9 mouse cellular contexts compared by ENCODE assay signal in the genomic region with DNA sequence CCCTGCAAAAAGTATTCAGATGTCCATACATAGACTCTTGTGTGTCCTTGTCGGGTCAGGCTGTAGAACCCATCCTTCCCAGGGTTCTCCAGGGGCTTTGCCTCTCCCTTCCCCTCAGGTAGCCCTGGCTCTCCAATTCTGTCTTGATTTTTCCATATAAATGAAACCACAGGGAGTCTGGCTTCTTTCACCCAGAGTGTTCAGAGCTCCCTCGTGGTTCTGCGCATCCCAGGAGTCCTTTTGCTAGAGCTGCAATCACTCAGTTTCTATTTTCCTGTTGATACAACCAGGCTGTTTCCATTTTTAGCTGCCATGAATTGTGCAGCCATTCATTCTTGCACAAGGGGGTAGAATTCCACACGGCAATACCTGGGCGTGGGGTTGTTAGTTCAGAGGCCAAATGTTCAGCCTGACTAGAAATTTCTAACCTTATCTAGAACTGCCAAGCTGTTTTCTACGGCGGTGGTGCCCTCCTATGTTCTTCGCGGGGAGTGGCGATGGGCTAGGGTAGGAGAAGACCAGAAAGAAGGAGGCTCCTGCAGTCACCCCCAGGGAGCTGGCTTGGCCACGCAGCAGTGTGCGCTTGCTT. TPM values are rescaled to one million over a fixed set of nuclear protein-coding genes. Genes with fewer than 3 reads are reported as not detected.
DNase-seq lines count a peak whose midpoint lies in the region; ATAC-seq and TF ChIP-seq lines count a peak whose summit lies in the region.
"Had no signal": no experiment of that assay in that cellular context is flagged by ENCODE, and none has a peak within 500 bp of the region (broad histone marks: within the 10 kb centered on the region; RNA-seq: fewer than 3 reads in every experiment).

No protein-coding gene starts in this region.

- peaks cover 47% of the 10 kb centered on the region for H3K4me1 ChIP-seq in heart, embryonic 10.5 days
- H3K4me1 ChIP-seq in midbrain, postnatal 0 days (ENCODE audit: insufficient read depth, low read length), result no peaks in the 10 kb centered on the region
- no peaks in the 10 kb centered on the region for H3K4me1 ChIP-seq in midbrain, embryonic 16.5 days (ENCODE audit: control insufficient read depth, insufficient read depth, low read length)
- H3K4me1 ChIP-seq in stomach, embryonic 14.5 days (ENCODE audit: control insufficient read depth, insufficient read depth, low read length), result peaks cover 7% of the 10 kb centered on the region; the same call in 1 of the 2 replicates

- peak overlapping the region; percentile 82 for H3K27ac ChIP-seq in heart, embryonic 10.5 days
- no peak overlapping the region for H3K27ac ChIP-seq in midbrain, postnatal 0 days (ENCODE audit: low read depth, low read length)
- no peak overlapping the region for H3K27ac ChIP-seq in midbrain, embryonic 16.5 days (ENCODE audit: low read length)
- 0 out of 2 replicates have a peak overlapping the region, but pooled peaks have one; percentile 15 for H3K27ac ChIP-seq in stomach, embryonic 14.5 days (ENCODE audit: low read length)
- H3K27ac ChIP-seq: limb, embryonic 12.5 days had no signal

- H3K9ac ChIP-seq in midbrain, postnatal 0 days (replicated peaks; ENCODE audit: low read length, poor library complexity, severe bottlenecking), result no peak overlapping the region
- no peak overlapping the region for H3K9ac ChIP-seq in midbrain, embryonic 16.5 days (ENCODE audit: low read depth, low read length)
- no peak overlapping the region for H3K9ac ChIP-seq in stomach, embryonic 14.5 days (replicated peaks; ENCODE audit: low read depth, low read length)
- H3K9ac ChIP-seq: limb, embryonic 12.5 days had no signal

- TF ChIP-seq CTCF in midbrain, postnatal 0 days (IDR thresholded peaks at IDR 0.05), result peak; percentile 11; the same call in 1 of the 2 replicates

- no peak for ATAC-seq in midbrain, postnatal 0 days (ENCODE audit: low FRiP score)
- ATAC-seq in midbrain, embryonic 16.5 days, result no peak
- ATAC-seq in inflammation-experienced regulatory T-cells, adult 6 months, result peak; percentile 24
- no peak; the same call in 1 of the 2 replicates for ATAC-seq in stomach, embryonic 14.5 days (ENCODE audit: insufficient number of reproducible peaks, insufficient read depth, low FRiP score, low read depth)

- DNase-seq in heart, embryonic 10.5 days (ENCODE audit: low spot score), result no peak
- no peak for DNase-seq in heart, adult 11 months
- DNase-seq in midbrain, postnatal 0 days (ENCODE audit: low spot score), result no peak
- DNase-seq in kidney, adult 18-20 months, result no peak
- DNase-seq in retina, embryonic 14.5 days (ENCODE audit: low spot score), result no peak

- no peaks in the 10 kb centered on the region for H3K9me3 ChIP-seq in heart, embryonic 10.5 days
- H3K9me3 ChIP-seq in midbrain, postnatal 0 days (ENCODE audit: low read length), result no peaks in the 10 kb centered on the region
- no peaks in the 10 kb centered on the region for H3K9me3 ChIP-seq in midbrain, embryonic 16.5 days (replicated peaks; ENCODE audit: control insufficient read depth, low read length, poor library complexity, severe bottlenecking)
- H3K9me3 ChIP-seq in stomach, embryonic 14.5 days (ENCODE audit: control insufficient read depth, low read depth, low read length), result no peaks in the 10 kb centered on the region
- H3K9me3 ChIP-seq: limb, embryonic 12.5 days had no signal

- H3K4me3 ChIP-seq in heart, embryonic 10.5 days, result no peak overlapping the region
- H3K4me3 ChIP-seq in midbrain, postnatal 0 days (ENCODE audit: low read depth, low read length), result no peak overlapping the region
- H3K4me3 ChIP-seq in midbrain, embryonic 16.5 days (ENCODE audit: low read depth, low read length), result no peak overlapping the region
- H3K4me3 ChIP-seq in stomach, embryonic 14.5 days (ENCODE audit: low read depth, low read length), result no peak overlapping the region
- H3K4me3 ChIP-seq: limb, embryonic 12.5 days had no signal

- peaks cover 7% of the 10 kb centered on the region for H3K27me3 ChIP-seq in heart, embryonic 10.5 days (ENCODE audit: insufficient read depth, poor library complexity, severe bottlenecking)
- no peaks in the 10 kb centered on the region for H3K27me3 ChIP-seq in midbrain, postnatal 0 days (ENCODE audit: insufficient read depth, low read length)
- no peaks in the 10 kb centered on the region for H3K27me3 ChIP-seq in midbrain, embryonic 16.5 days (ENCODE audit: control insufficient read depth, insufficient read depth, low read depth, low read length)
- no peaks in the 10 kb centered on the region for H3K27me3 ChIP-seq in stomach, embryonic 14.5 days (ENCODE audit: control insufficient read depth, insufficient read depth, low read length)
- H3K27me3 ChIP-seq: limb, embryonic 12.5 days had no signal

- no peak overlapping the region for H3K4me2 ChIP-seq in midbrain, postnatal 0 days (ENCODE audit: low read depth, low read length, poor library complexity, severe bottlenecking)
- H3K4me2 ChIP-seq in midbrain, embryonic 16.5 days (ENCODE audit: low read length), result no peak overlapping the region
- H3K4me2 ChIP-seq in stomach, embryonic 14.5 days (replicated peaks; ENCODE audit: low read depth, low read length), result no peak overlapping the region
- H3K4me2 ChIP-seq: limb, embryonic 12.5 days had no signal

- no peaks in the 10 kb centered on the region for H3K36me3 ChIP-seq in heart, embryonic 10.5 days
- no peaks in the 10 kb centered on the region for H3K36me3 ChIP-seq in midbrain, postnatal 0 days (ENCODE audit: insufficient read depth, low read length)
- no peaks in the 10 kb centered on the region for H3K36me3 ChIP-seq in midbrain, embryonic 16.5 days (ENCODE audit: control insufficient read depth, insufficient read depth, low read length)
- H3K36me3 ChIP-seq in stomach, embryonic 14.5 days (ENCODE audit: control insufficient read depth, insufficient read depth, low read length), result no peaks in the 10 kb centered on the region
- H3K36me3 ChIP-seq: limb, embryonic 12.5 days had no signal

- 28% methylated on average over 12 of the region's 12 CpGs for WGBS in heart, embryonic 10.5 days
- 46% methylated on average over 12 of the region's 12 CpGs for WGBS in midbrain, postnatal 0 days
- 54% methylated on average over 12 of the region's 12 CpGs for WGBS in midbrain, embryonic 16.5 days
- WGBS in stomach, embryonic 14.5 days, result 46% methylated on average over 12 of the region's 12 CpGs

RNA-seq across cellular contexts. Expression of a gene that starts 5.3 kb away (rescaled TPM):
- 56.6 and 69.3 TPM in 2 replicates for polyA plus RNA-seq in heart, embryonic 10.5 days (2016; fragmentation: Nextera tagmentation; extraction: Ambion mirVana)
- total RNA-seq in midbrain, postnatal 0 days (2014; rRNA removed), result 105 and 147 TPM in 2 replicates
- polyA plus RNA-seq in midbrain, postnatal 0 days (2015; fragmentation: Nextera tagmentation; extraction: Ambion mirVana), result 123 and 146 TPM in 2 replicates
- polyA plus RNA-seq in midbrain, embryonic 16.5 days (2015; fragmentation: Nextera tagmentation; extraction: Ambion mirVana), result 117 and 125 TPM in 2 replicates
- polyA plus RNA-seq in inflammation-experienced regulatory T-cells, adult 6 months (2017; shearing (Covaris generic)), result 10 to 100 TPM; 33.6 to 47.0 (median 35.3) TPM
- 60.3 and 65.1 TPM in 2 replicates for polyA plus RNA-seq in stomach, embryonic 14.5 days (2014; fragmentation: Nextera tagmentation; extraction: Ambion mirVana)

Comparison
In these comparisons a context has a peak if more than half of its experiments do, and no peak if none do; other contexts are left out.
1. H3K27ac ChIP-seq: peak in heart, embryonic 10.5 days (single experiment) and stomach, embryonic 14.5 days (single experiment); none in midbrain, postnatal 0 days (single experiment) and midbrain, embryonic 16.5 days (single experiment).